Mouse (Mus musculus): Measurements from ENCODE around the gene Sri.

The Sri gene

GRCm38 (mm10) chr5:8111691-8112090, 65.8 kb downstream of the Sri start:
- no peak for DNase-seq (ENCODE audit: low read depth, low spot score)

GRCm38 (mm10) chr5:8112246-8112645, 66.4 kb downstream of the Sri start:
- DNase-seq (ENCODE audit: low read depth, low spot score) = no peak

GRCm38 (mm10) chr5:8116561-8117168, 70.8 kb downstream of the Sri start:
- no peak for DNase-seq (ENCODE audit: low read depth, low spot score)
